Mouse (Mus musculus) left cerebral cortex, adult 9 months (tissue): ENCODE data around the gene Wdr46.
"Not testable (repeated sequence)": the region's sequence is repeated elsewhere in the genome, so short reads cannot be mapped to it uniquely, and the experiment has no call there.

Experiments used
- DNase-seq, 2 experiments: peaks; one replicate each; pipeline ENCODE4 v3.0.0; 2022; ENCODE audit warnings: low spot score in 2 of 2

Gene Wdr46

GRCm38 (mm10) chr17:33952015-33952414 is 11.6 kb downstream of the Wdr46 start:
- DNase-seq = not testable (repeated sequence)

- DNase-seq = no peak
Measured at GRCm38 (mm10) chr17:33952879-33953278, 12.4 kb downstream of the Wdr46 start.

GRCm38 (mm10) chr17:33953310-33953709 is 12.8 kb downstream of the Wdr46 start:
- no peak for DNase-seq

GRCm38 (mm10) chr17:33953961-33954565 is 13.6 kb downstream of the Wdr46 start:
- DNase-seq = no peak

GRCm38 (mm10) chr17:33954646-33955554 is 14.4 kb downstream of the Wdr46 start:
- DNase-seq = no peak

GRCm38 (mm10) chr17:33955555-33956214 is 15.2 kb downstream of the Wdr46 start, which contains the start of the genes Vps52 and Rps18:
TSS of gene Vps52 (plus strand) at chr17:33955812.
TSS of gene Rps18 (minus strand) at chr17:33956001.
- peak; percentile 97 to 99 for DNase-seq

GRCm38 (mm10) chr17:33956336-33956735 is 15.9 kb downstream of the Wdr46 start:
- DNase-seq = no peak

GRCm38 (mm10) chr17:33957493-33957892 is 17.0 kb downstream of the Wdr46 start:
- no peak for DNase-seq

- no peak for DNase-seq
Measured at GRCm38 (mm10) chr17:33958451-33958850, 18.0 kb downstream of the Wdr46 start.

- DNase-seq = no peak
Measured at GRCm38 (mm10) chr17:33959135-33959534, 18.7 kb downstream of the Wdr46 start.

- no peak for DNase-seq
Measured at GRCm38 (mm10) chr17:33959948-33960347, 19.5 kb downstream of the Wdr46 start.

- no peak for DNase-seq
Measured at GRCm38 (mm10) chr17:33962876-33963275, 22.4 kb downstream of the Wdr46 start.

GRCm38 (mm10) chr17:33965082-33965845 is 24.8 kb downstream of the Wdr46 start:
- no peak for DNase-seq

GRCm38 (mm10) chr17:33965846-33966550 is 25.5 kb downstream of the Wdr46 start:
- DNase-seq = no peak

GRCm38 (mm10) chr17:33968489-33968888 is 28.0 kb downstream of the Wdr46 start:
- peak in 1 of 2 experiments; percentile 83 for DNase-seq

- DNase-seq = no peak
Measured at GRCm38 (mm10) chr17:33968927-33969326, 28.5 kb downstream of the Wdr46 start.

- DNase-seq = no peak
Measured at GRCm38 (mm10) chr17:33969394-33969793, 28.9 kb downstream of the Wdr46 start.

GRCm38 (mm10) chr17:33972691-33973090 is 32.2 kb downstream of the Wdr46 start:
- no peak for DNase-seq

- no peak for DNase-seq
Measured at GRCm38 (mm10) chr17:33973572-33973971, 33.1 kb downstream of the Wdr46 start.

- DNase-seq = no peak
Measured at GRCm38 (mm10) chr17:33977861-33978557, 37.5 kb downstream of the Wdr46 start.
